Mouse (Mus musculus): ENCODE data around the gene Msh6. TPM values are rescaled to one million over a fixed set of nuclear protein-coding genes. Genes with fewer than 3 reads are reported as not detected.
"Not testable (repeated sequence)": the region's sequence is repeated elsewhere in the genome, so short reads cannot be mapped to it uniquely, and the experiment has no call there.

The Msh6 gene
- polyA plus RNA-seq, 1 experiment, result not detected

GRCm38 (mm10) chr17:88006956-88007355, 32.1 kb downstream of the Msh6 start:
- no peak overlapping the region for H3K4me3 ChIP-seq (ENCODE audit: insufficient read depth, low read depth, low read length)
- no peak for TF ChIP-seq POLR2A (IDR thresholded peaks at IDR 0.05; ENCODE audit: insufficient read depth, low read depth, low read length)
- TF ChIP-seq CTCF (IDR thresholded peaks at IDR 0.05; ENCODE audit: insufficient read depth, low read depth, low read length), result no peak
- 90% methylated on average over 8 of the region's 8 CpGs for WGBS

GRCm38 (mm10) chr17:88014456-88014855, 39.6 kb downstream of the Msh6 start:
- WGBS, result 76% methylated on average over 1 of the region's 1 CpGs
- Histone ChIP-seq H3K27ac (ENCODE audit: insufficient read depth, low read depth, low read length) (no peak overlapping the region), H3K4me1 (ENCODE audit: control insufficient read depth, insufficient read depth, low read length) (peaks cover 7% of the 10 kb centered on the region; the same call in 1 of the 2 replicates), H3K4me3 (ENCODE audit: insufficient read depth, low read depth, low read length) (no peak overlapping the region)
- TF ChIP-seq CTCF (IDR thresholded peaks at IDR 0.05; ENCODE audit: insufficient read depth, low read depth, low read length) (no peak), POLR2A (IDR thresholded peaks at IDR 0.05; ENCODE audit: insufficient read depth, low read depth, low read length) (no peak)

More at GRCm38 (mm10) chr17:88006956-88007355, 32.1 kb downstream of the Msh6 start:
- Histone ChIP-seq H3K27ac (ENCODE audit: insufficient read depth, low read depth, low read length) (no peak overlapping the region), H3K4me1 (ENCODE audit: control insufficient read depth, insufficient read depth, low read length) (no peaks in the 10 kb centered on the region)

- H3K27ac ChIP-seq (ENCODE audit: insufficient read depth, low read depth, low read length); H3K4me3 ChIP-seq (ENCODE audit: insufficient read depth, low read depth, low read length); H3K4me1 ChIP-seq (ENCODE audit: control insufficient read depth, insufficient read depth, low read length): not testable (repeated sequence)
- WGBS, result 85% methylated on average over 8 of the region's 8 CpGs
Observed at GRCm38 (mm10) chr17:88016027-88016426, 41.2 kb downstream of the Msh6 start.

- Histone ChIP-seq H3K27ac (ENCODE audit: insufficient read depth, low read depth, low read length) (no peak overlapping the region), H3K4me1 (ENCODE audit: control insufficient read depth, insufficient read depth, low read length) (peaks cover 8% of the 10 kb centered on the region; the same call in 1 of the 2 replicates), H3K4me3 (ENCODE audit: insufficient read depth, low read depth, low read length) (no peak overlapping the region)
- WGBS, result 60% methylated on average over 1 of the region's 1 CpGs
- TF ChIP-seq POLR2A (IDR thresholded peaks at IDR 0.05; ENCODE audit: insufficient read depth, low read depth, low read length), result no peak
- TF ChIP-seq CTCF (IDR thresholded peaks at IDR 0.05; ENCODE audit: insufficient read depth, low read depth, low read length), result no peak
Observed at GRCm38 (mm10) chr17:88023924-88024323, 49.1 kb downstream of the Msh6 start.

- peaks cover 8% of the 10 kb centered on the region for H3K4me1 ChIP-seq (ENCODE audit: control insufficient read depth, insufficient read depth, low read length)
- no peak overlapping the region for H3K4me3 ChIP-seq (ENCODE audit: insufficient read depth, low read depth, low read length)
- 22% methylated on average over 4 of the region's 4 CpGs for WGBS
- TF ChIP-seq POLR2A (IDR thresholded peaks at IDR 0.05; ENCODE audit: insufficient read depth, low read depth, low read length) (no peak), CTCF (IDR thresholded peaks at IDR 0.05; ENCODE audit: insufficient read depth, low read depth, low read length) (no peak)
- no peak overlapping the region for H3K27ac ChIP-seq (ENCODE audit: insufficient read depth, low read depth, low read length)
Observed at GRCm38 (mm10) chr17:88025227-88025626, 50.4 kb downstream of the Msh6 start.

- Histone ChIP-seq H3K27ac (ENCODE audit: insufficient read depth, low read depth, low read length) (no peak overlapping the region), H3K4me3 (ENCODE audit: insufficient read depth, low read depth, low read length) (no peak overlapping the region), H3K4me1 (ENCODE audit: control insufficient read depth, insufficient read depth, low read length) (peaks cover 11% of the 10 kb centered on the region)
- WGBS, result 68% methylated on average over 17 of the region's 17 CpGs
- no peak for TF ChIP-seq POLR2A (IDR thresholded peaks at IDR 0.05; ENCODE audit: insufficient read depth, low read depth, low read length)
Observed at GRCm38 (mm10) chr17:88029194-88029970, 54.5 kb downstream of the Msh6 start.

- TF ChIP-seq POLR2A (IDR thresholded peaks at IDR 0.05; ENCODE audit: insufficient read depth, low read depth, low read length) (no peak), CTCF (IDR thresholded peaks at IDR 0.05; ENCODE audit: insufficient read depth, low read depth, low read length) (no peak)
- 68% methylated on average over 5 of the region's 5 CpGs for WGBS
- peaks cover 9% of the 10 kb centered on the region for H3K4me1 ChIP-seq (ENCODE audit: control insufficient read depth, insufficient read depth, low read length)
- H3K4me3 ChIP-seq (ENCODE audit: insufficient read depth, low read depth, low read length), result no peak overlapping the region
- no peak overlapping the region for H3K27ac ChIP-seq (ENCODE audit: insufficient read depth, low read depth, low read length)
Observed at GRCm38 (mm10) chr17:88031755-88032154, 56.9 kb downstream of the Msh6 start.

GRCm38 (mm10) chr17:88034418-88034817, 59.6 kb downstream of the Msh6 start:
- no peak overlapping the region for H3K4me3 ChIP-seq (ENCODE audit: insufficient read depth, low read depth, low read length)
- H3K27ac ChIP-seq (ENCODE audit: insufficient read depth, low read depth, low read length), result no peak overlapping the region
- WGBS, result 62% methylated on average over 4 of the region's 4 CpGs
- peaks cover 9% of the 10 kb centered on the region for H3K4me1 ChIP-seq (ENCODE audit: control insufficient read depth, insufficient read depth, low read length)
- TF ChIP-seq CTCF (IDR thresholded peaks at IDR 0.05; ENCODE audit: insufficient read depth, low read depth, low read length), result no peak
- TF ChIP-seq POLR2A (IDR thresholded peaks at IDR 0.05; ENCODE audit: insufficient read depth, low read depth, low read length), result no peak

Other genes with a start within 250 kb of the Msh6 start
- not detected in 2 replicates for gene Kcnk12, start 177.1 kb upstream of the Msh6 start, polyA plus RNA-seq (2012; ENCODE audit: insufficient read depth, insufficient read length, low replicate concordance, missing spikeins)
- gene Rpl36-ps4, start 54.1 kb upstream of the Msh6 start, polyA plus RNA-seq (2012; ENCODE audit: insufficient read depth, insufficient read length, low replicate concordance, missing spikeins), result not detected in 2 replicates
- gene Fbxo11, start 90.2 kb downstream of the Msh6 start, polyA plus RNA-seq (2012; ENCODE audit: insufficient read depth, insufficient read length, low replicate concordance, missing spikeins), result 140 TPM in 1 of 2 replicates, not detected in the other